Mouse (Mus musculus): Measurements from ENCODE around the gene Dnajc16.

- TF ChIP-seq CTCF (IDR thresholded peaks at IDR 0.05) (no peak), EP300 (IDR thresholded peaks at IDR 0.05) (no peak)
Observed at GRCm38 (mm10) chr4:141757124-141757523, 33.6 kb downstream of the Dnajc16 start.
